Mouse (Mus musculus) intestine, postnatal 0 days (tissue): ENCODE data around the gene Spred1. TPM values are rescaled to one million over a fixed set of nuclear protein-coding genes. Genes with fewer than 3 reads are reported as not detected.
A peak's percentile ranks its signal among the peaks of the same experiment; 100 is the strongest.

Experiments used
- ATAC-seq: fragments of 200-750 bp; cut with Nextera tagmentation; 2 replicates; pipeline ENCODE4 v1.8.0; 2017; ENCODE audit warnings: mild to moderate bottlenecking, moderate TSS enrichment, moderate library complexity
- H3K27ac ChIP-seq: fragments of 300-500 bp; sonication (generic); 2 replicates; pipeline ENCODE4 v1.5.1; 2014; ENCODE audit warnings: mild to moderate bottlenecking, low read depth, low read length, moderate library complexity
- H3K27me3 ChIP-seq: fragments of 300-500 bp; sonication (generic); replicated peaks from 2 replicates; pipeline ENCODE4 v1.6.1; 2014; ENCODE audit warnings: low read length, mixed read lengths; ENCODE audit not compliant: control insufficient read depth, insufficient read depth
- H3K36me3 ChIP-seq: fragments of 300-500 bp; sonication (generic); 2 replicates; pipeline ENCODE4 v1.6.1; 2014; ENCODE audit warnings: mild to moderate bottlenecking, moderate library complexity; ENCODE audit not compliant: control insufficient read depth, insufficient read depth
- H3K4me1 ChIP-seq: fragments of 300-500 bp; sonication (generic); replicated peaks from 2 replicates; pipeline ENCODE4 v1.6.1; 2014; ENCODE audit warnings: antibody characterized with exemption, low read length, mixed read lengths; ENCODE audit not compliant: control insufficient read depth, insufficient read depth
- H3K4me2 ChIP-seq: fragments of 300-500 bp; sonication (generic); replicated peaks from 2 replicates; pipeline ENCODE4 v1.6.1; 2014; ENCODE audit warnings: low read depth, mild to moderate bottlenecking, moderate library complexity
- H3K4me3 ChIP-seq: fragments of 300-500 bp; sonication (generic); 2 replicates; pipeline ENCODE4 v1.5.1; 2014; ENCODE audit warnings: low read depth, low read length
- H3K9ac ChIP-seq: fragments of 300-500 bp; sonication (generic); 2 replicates; pipeline ENCODE4 v1.6.1; 2014; ENCODE audit warnings: mild to moderate bottlenecking, low read depth, low read length
- H3K9me3 ChIP-seq: fragments of 300-500 bp; sonication (generic); 2 replicates; pipeline ENCODE4 v1.6.1; 2016; ENCODE audit warnings: mixed run types; ENCODE audit not compliant: control insufficient read depth
- CTCF ChIP-seq: sonication (generic); IDR thresholded peaks from 2 replicates; pipeline ENCODE4 v1.5.1; 2016; ENCODE audit warnings: low read depth, mild to moderate bottlenecking, control low read depth, antibody characterized with exemption, moderate library complexity
- WGBS: fragments of 180-500 bp; shearing (Covaris S2); extraction: QIAGEN DNeasy Blood & Tissue Kit; methylation state at CpG from one replicate; pipeline ENCODE4 v1.1.7; 2014; 5-methylcytosine and 5-hydroxymethylcytosine counted together
- polyA plus RNA-seq: library from polyadenylated mRNA; unstranded; fragments of >200 nt; fragmentation: Nextera tagmentation; extraction: Ambion mirVana; gene quantifications from 2 replicates; pipeline ENCODE4 v1.2.1, GENCODE M21; 2015

The Spred1 gene
- 5.1 and 5.7 TPM in 2 replicates for polyA plus RNA-seq

DNA sequence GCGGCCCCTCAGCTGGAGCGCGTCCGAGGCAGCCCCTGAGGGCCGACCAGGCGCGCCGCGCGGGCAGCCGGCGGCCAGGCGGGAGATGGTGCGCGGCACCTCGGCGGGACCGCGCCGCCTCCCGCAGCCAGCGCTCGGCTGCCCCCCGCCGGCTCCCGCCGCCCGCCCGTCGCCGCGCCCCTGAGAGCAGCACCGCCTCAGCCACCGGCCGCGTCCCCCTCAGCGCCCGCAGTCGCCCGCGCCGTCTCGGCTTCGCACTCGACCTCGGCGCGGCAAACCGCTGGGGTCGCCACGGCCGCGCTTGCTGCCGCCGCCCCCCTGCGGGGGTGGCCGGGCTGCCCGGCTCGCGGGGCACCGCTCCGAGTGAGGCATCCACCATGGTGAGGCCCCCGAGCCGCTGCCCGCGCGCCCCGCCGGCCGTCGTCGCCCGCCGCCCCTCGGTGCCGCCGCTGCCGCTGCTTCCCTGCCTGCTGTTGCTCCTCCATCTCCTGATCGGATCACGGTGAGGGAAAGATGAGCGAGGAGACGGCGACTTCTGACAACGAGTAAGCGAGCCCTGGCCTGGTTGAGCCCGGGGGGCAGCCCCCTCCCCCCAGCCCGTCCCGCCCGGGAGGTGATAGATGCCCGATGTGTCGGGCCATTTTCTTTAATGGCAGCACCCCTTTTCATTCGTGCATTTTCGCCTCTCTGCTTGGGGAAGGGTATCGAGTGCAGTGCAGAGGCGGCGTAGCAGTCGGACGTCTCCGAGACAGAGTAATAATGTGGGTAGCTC is at the start of gene Spred1:
Gene Spred1 (plus strand): TSS at position 163 of the 772 bp plus-strand sequence.
- peak within 1 kb of the TSS; percentile 98 for H3K9ac ChIP-seq
- no peak for TF ChIP-seq CTCF
- 1% methylated on average over 71 of the region's 99 CpGs for WGBS

DNA sequence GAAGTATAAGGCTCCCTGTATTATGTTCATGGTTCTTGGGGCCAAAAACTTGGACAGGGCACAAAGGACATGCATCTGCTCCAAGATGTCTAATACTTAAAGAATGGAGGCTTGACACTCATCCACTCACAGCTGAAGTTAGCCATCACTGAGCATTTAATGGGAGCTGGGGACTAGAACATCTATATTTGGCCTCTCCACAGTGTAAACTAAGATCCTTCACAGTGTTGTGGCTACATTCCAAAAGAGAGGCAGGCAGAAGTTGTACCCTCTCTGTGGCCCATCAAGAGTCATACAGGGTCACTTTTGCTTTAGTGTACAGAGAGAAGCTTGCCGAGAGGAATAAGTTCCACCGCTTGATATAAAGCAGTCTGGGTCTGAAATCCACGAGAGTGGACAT is 49.6 kb upstream of the Spred1 start:
- Histone ChIP-seq H3K4me3 (no peak overlapping the region), H3K27ac (no peak overlapping the region), H3K4me1 (no peaks in the 10 kb centered on the region), H3K36me3 (no peaks in the 10 kb centered on the region), H3K4me2 (no peak overlapping the region), H3K9ac (no peak overlapping the region), H3K27me3 (no peaks in the 10 kb centered on the region), H3K9me3 (no peaks in the 10 kb centered on the region)
- ATAC-seq: no peak
- 82% methylated on average over 3 of the region's 3 CpGs for WGBS
- TF ChIP-seq CTCF: no peak

More for the DNA sequence above, at the start of gene Spred1:
- H3K36me3 ChIP-seq: no peaks in the 10 kb centered on the region
- H3K4me1 ChIP-seq: peaks cover 10% of the 10 kb centered on the region
- no peaks in the 10 kb centered on the region for H3K9me3 ChIP-seq
- H3K27ac ChIP-seq: peak within 1 kb of the TSS; percentile 98
- ATAC-seq: no peak
- peak within 1 kb of the TSS; percentile 95 for H3K4me3 ChIP-seq
- peak within 1 kb of the TSS; percentile 78 for H3K4me2 ChIP-seq
- H3K27me3 ChIP-seq: no peaks in the 10 kb centered on the region

DNA sequence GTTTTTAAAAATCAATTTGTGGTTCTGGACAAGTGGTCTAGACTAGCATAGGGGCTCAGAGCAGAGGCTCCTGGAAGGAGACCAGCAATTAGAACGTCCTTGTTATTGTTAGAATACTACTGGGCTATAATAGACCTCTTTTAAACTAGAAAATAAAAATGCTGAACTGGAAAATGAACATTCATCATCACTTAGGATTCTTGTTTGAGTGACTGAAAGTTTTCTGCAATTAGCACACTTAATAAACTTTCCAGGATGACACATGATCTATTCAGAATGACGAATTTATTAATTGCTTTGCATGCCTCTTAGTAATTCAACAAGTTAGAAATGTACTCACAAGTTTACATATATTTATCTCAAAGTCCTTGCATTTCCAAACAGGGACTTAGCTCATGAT is 42.5 kb upstream of the Spred1 start:
- Histone ChIP-seq H3K4me1 (no peaks in the 10 kb centered on the region), H3K36me3 (no peaks in the 10 kb centered on the region), H3K9me3 (no peaks in the 10 kb centered on the region), H3K27ac (no peak overlapping the region), H3K9ac (no peak overlapping the region), H3K4me3 (no peak overlapping the region), H3K27me3 (no peaks in the 10 kb centered on the region), H3K4me2 (no peak overlapping the region)
- 73% methylated on average over 2 of the region's 2 CpGs for WGBS
- TF ChIP-seq CTCF: no peak
- no peak for ATAC-seq

GRCm38 (mm10) chr2:117079621-117080020 is 41.6 kb upstream of the Spred1 start:
- no peak for TF ChIP-seq CTCF
- Histone ChIP-seq H3K4me1 (no peaks in the 10 kb centered on the region), H3K9me3 (no peaks in the 10 kb centered on the region), H3K27me3 (no peaks in the 10 kb centered on the region), H3K36me3 (no peaks in the 10 kb centered on the region), H3K27ac (no peak overlapping the region), H3K4me3 (no peak overlapping the region), H3K4me2 (no peak overlapping the region), H3K9ac (no peak overlapping the region)
- WGBS: 89% methylated on average over 5 of the region's 5 CpGs
- no peak for ATAC-seq

DNA sequence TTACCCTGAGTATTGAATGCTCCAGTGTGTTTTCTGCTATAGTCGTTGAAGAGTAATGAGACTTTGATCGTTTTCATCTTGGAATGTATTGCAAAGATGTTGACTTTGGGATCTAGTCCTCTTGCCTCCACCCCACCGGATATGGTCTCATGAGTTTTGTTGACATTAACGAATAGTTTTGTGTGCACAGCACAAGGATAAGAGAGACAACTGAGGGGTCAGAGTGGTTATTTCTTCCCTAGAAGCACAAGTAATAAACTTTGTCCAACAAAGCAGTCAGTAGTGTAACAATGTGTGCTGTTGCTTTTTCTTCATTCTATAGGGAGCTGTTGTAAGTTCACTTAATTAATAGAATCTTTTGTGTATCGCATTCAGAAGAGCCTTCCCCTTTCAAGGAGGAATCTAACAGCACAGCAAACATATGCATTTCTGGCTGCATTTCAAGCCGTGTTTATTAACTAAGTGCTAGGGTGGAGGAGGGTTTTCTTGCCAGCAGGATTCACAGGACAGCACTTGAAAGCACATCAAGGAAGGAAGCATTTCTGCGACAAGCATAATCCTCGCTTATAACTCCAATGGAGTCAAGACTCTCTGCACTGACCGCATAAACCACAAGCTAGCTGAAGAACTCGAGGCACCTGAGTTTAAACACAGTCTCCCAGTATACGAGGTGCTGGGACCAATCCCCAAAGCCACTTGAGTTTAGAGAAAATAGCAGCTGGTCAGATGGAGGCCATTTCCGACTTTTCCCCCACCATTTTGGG is 35.0 kb upstream of the Spred1 start:
- Histone ChIP-seq H3K4me1 (no peaks in the 10 kb centered on the region; the same call in 1 of the 2 replicates), H3K4me3 (no peak overlapping the region), H3K9ac (no peak overlapping the region), H3K27me3 (no peaks in the 10 kb centered on the region), H3K4me2 (no peak overlapping the region), H3K9me3 (no peaks in the 10 kb centered on the region), H3K36me3 (no peaks in the 10 kb centered on the region), H3K27ac (0 out of 2 replicates have a peak overlapping the region, but pooled peaks have one; percentile 2)
- 34% methylated on average over 12 of the region's 12 CpGs for WGBS
- no peak for TF ChIP-seq CTCF
- no peak for ATAC-seq

DNA sequence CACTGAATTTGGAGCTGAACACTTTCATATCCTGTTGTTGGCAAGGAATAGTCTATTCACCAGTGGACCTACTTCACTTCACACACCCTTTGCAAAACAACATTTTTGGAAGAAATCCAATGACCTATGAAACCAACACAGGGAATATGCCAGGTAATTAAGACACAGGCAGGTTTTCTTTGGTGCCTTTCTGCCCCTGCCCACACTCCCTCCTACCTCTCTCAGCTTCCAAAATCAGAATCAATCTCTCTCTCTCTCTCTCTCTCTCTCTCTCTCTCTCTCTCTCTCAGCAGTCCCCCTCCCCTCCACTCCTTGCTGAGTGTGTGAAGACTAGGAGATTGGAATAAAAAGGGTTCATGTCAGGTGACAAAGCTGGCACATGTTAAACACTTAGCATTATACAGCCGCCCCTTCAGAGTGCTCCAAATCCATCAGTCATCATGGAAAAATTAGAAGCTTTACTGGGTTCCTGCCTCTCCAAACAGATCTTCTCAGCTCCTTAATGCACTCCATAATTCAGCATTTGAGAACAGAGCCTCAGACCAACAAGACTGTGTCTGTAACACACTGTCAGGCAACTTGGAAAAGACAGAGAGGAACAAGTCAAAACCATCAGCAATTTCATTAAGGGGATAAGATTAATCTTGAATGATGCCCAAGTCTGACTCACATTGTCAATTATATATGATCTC is 34.3 kb upstream of the Spred1 start:
- H3K4me1 ChIP-seq: no peaks in the 10 kb centered on the region; the same call in 1 of the 2 replicates
- H3K27ac ChIP-seq: no peak overlapping the region
- no peaks in the 10 kb centered on the region for H3K27me3 ChIP-seq
- H3K9me3 ChIP-seq: no peaks in the 10 kb centered on the region
- no peak overlapping the region for H3K4me3 ChIP-seq
- no peak for ATAC-seq
- no peaks in the 10 kb centered on the region for H3K36me3 ChIP-seq
- TF ChIP-seq CTCF: no peak
- 69% methylated on average over 1 of the region's 1 CpGs for WGBS
- H3K4me2 ChIP-seq: no peak overlapping the region
- no peak overlapping the region for H3K9ac ChIP-seq
